Mouse (Mus musculus): Measurements from ENCODE around the gene Myo1e. TPM values are rescaled to one million over a fixed set of nuclear protein-coding genes. Genes with fewer than 3 reads are reported as not detected.

The Myo1e gene
- 2.2 and 3.7 TPM in 2 replicates for polyA plus RNA-seq (2015; fragmentation: Nextera tagmentation; extraction: Ambion mirVana)

DNA sequence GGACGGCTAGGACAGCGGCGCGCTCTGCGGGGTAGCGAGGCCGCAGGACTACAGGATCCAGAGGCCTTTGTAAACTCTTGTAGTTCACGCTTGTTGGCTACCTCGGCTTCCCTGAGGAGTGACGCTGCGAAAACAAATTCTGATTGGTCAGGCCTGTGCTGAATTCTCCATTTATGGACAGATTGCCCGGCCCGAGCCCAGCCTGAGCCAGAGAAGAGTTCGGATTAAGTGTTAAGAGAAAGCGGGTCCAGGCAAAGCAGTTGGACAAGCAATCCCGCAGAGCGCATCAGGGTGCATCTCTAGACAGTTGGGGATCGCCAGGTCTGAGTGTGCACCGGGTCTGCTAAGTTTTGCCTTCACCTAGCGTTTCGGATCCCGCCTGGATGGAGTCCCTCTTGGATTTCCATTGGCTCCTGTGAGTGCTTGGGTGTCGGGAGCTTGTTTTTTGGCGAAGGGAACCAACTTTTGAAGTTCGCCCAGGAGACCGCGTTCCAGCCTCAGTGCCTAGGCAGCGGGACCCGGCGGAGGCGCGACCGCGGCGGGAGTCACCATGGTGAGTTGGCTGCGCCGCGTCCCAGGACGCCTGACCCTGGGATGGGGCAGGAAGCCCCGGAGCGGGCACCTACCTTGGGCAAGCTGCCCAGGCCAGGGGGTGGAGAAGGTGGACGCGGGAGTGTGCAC, at the start of gene Myo1e:
Gene Myo1e (plus strand): TSS at position 200 of the 681 bp plus-strand sequence.

DNA sequence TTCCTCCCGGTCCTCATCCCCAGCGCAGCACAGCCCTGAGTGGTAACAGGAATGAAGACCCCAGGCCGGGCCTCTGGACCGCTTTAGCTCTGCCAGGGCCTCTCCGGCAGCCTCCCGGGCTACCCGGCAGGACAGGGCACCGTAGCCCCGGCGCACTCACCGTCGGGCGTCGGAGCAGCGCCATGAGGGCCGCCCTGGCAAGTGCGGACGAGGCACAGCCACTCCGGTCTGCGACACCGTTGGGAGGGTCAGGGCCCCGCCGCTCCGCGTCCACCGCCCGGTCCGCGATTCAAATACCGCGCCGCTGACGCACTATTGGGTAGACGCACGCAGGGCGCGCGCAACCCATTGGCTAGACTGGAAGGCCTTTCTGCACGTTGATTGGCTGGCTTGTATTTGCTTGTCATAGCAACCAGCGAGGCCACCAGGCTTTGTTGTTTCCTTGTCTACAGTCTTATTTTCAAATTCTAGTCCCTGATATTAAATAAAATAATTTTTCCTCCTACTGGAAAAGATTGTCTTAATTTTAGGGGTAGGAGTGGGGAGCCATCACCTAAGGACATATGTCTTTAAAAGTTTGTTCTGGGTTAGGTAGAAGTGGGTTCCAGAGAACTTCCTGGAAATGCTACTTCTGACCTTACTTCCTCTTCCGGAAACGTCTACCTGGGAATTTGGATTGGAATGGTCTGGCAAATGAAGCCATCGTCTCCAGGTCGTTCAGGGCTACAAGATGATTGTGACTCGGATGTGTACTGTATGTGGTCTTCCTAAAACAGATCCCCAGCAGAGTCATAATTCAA, 214.3 kb downstream of the Myo1e start, which contains the start of gene Ccnb2:
Gene Ccnb2 (minus strand): TSS at position 291 of the 800 bp plus-strand sequence.

Other genes with a start within 250 kb of the Myo1e start
- 58.9 and 66.3 TPM in 2 replicates for gene Bnip2, start 217.9 kb upstream of the Myo1e start, polyA plus RNA-seq (2015; fragmentation: Nextera tagmentation; extraction: Ambion mirVana)
- 182 and 199 TPM in 2 replicates for gene Gtf2a2, start 194.8 kb upstream of the Myo1e start, polyA plus RNA-seq (2015; fragmentation: Nextera tagmentation; extraction: Ambion mirVana)
- not detected in 2 replicates for gene Gcnt3, start 169.3 kb upstream of the Myo1e start, polyA plus RNA-seq (2015; fragmentation: Nextera tagmentation; extraction: Ambion mirVana)
- gene Fam81a, start 64.8 kb upstream of the Myo1e start, polyA plus RNA-seq (2015; fragmentation: Nextera tagmentation; extraction: Ambion mirVana) = 0.46 and 0.59 TPM in 2 replicates
- gene Ccnb2, start 214.2 kb downstream of the Myo1e start, polyA plus RNA-seq (2015; fragmentation: Nextera tagmentation; extraction: Ambion mirVana) = 272 and 317 TPM in 2 replicates

All from spleen, postnatal 0 days (tissue).